Mouse (Mus musculus) midbrain, embryonic 12.5 days (tissue): Measurements from ENCODE around the gene Cdyl. TPM values are rescaled to one million over a fixed set of nuclear protein-coding genes. Genes with fewer than 3 reads are reported as not detected.
"Not testable (repeated sequence)": the region's sequence is repeated elsewhere in the genome, so short reads cannot be mapped to it uniquely, and the experiment has no call there.

Experiments
- ATAC-seq: fragments of 200-750 bp; cut with Nextera tagmentation; 2 replicates; pipeline ENCODE4 v1.8.0; 2017; ENCODE audit warnings: low read depth, moderate TSS enrichment, moderate library complexity; ENCODE audit not compliant: low FRiP score
- H3K27ac ChIP-seq: fragments of 300-500 bp; sonication (generic); replicated peaks from 2 replicates; pipeline ENCODE4 v1.5.1; 2016; ENCODE audit warnings: mild to moderate bottlenecking
- H3K27me3 ChIP-seq: fragments of 300-500 bp; sonication (generic); 2 replicates; pipeline ENCODE4 v1.6.1; 2016; ENCODE audit warnings: mild to moderate bottlenecking
- H3K36me3 ChIP-seq: fragments of 300-500 bp; sonication (generic); 2 replicates; pipeline ENCODE4 v1.6.1; 2016
- H3K4me1 ChIP-seq: fragments of 300-500 bp; sonication (generic); 2 replicates; pipeline ENCODE4 v1.6.1; 2016
- H3K4me2 ChIP-seq: fragments of 300-500 bp; sonication (generic); replicated peaks from 2 replicates; pipeline ENCODE4 v1.6.1; 2016; ENCODE audit warnings: mild to moderate bottlenecking, moderate library complexity
- H3K4me3 ChIP-seq: fragments of 300-500 bp; sonication (generic); 2 replicates; pipeline ENCODE4 v1.5.1; 2016; ENCODE audit warnings: mild to moderate bottlenecking
- H3K9ac ChIP-seq: fragments of 300-500 bp; sonication (generic); replicated peaks from 2 replicates; pipeline ENCODE4 v1.6.1; 2016; ENCODE audit warnings: mild to moderate bottlenecking, moderate library complexity
- H3K9me3 ChIP-seq: fragments of 300-500 bp; sonication (generic); 2 replicates; pipeline ENCODE4 v1.6.1; 2016; ENCODE audit warnings: mild to moderate bottlenecking
- WGBS: fragments of 180-500 bp; shearing (Covaris S2); methylation state at CpG from one replicate; pipeline ENCODE4 v1.1.7; 2016; 5-methylcytosine and 5-hydroxymethylcytosine counted together
- polyA plus RNA-seq: library from polyadenylated mRNA; unstranded; fragments of >200 nt; fragmentation: Nextera tagmentation; extraction: Ambion mirVana; gene quantifications from 2 replicates; pipeline ENCODE4 v1.2.1, GENCODE M21; 2016

Gene Cdyl
- polyA plus RNA-seq, 1 experiment from 2014 or later, result 12.5 TPM

- Histone ChIP-seq H3K9ac (no peak overlapping the region), H3K4me1 (no peaks in the 10 kb centered on the region), H3K27me3 (no peaks in the 10 kb centered on the region), H3K4me2 (no peak overlapping the region), H3K36me3 (no peaks in the 10 kb centered on the region), H3K27ac (no peak overlapping the region), H3K9me3 (no peaks in the 10 kb centered on the region), H3K4me3 (no peak overlapping the region)
- ATAC-seq, result no peak
- WGBS, result 90% methylated on average over 2 of the region's 2 CpGs
Observed at GRCm38 (mm10) chr13:35825639-35826038, 166.0 kb downstream of the Cdyl start.

GRCm38 (mm10) chr13:35832676-35833075 lies 173.0 kb downstream of the Cdyl start:
- Histone ChIP-seq H3K27me3 (no peaks in the 10 kb centered on the region), H3K9ac (no peak overlapping the region), H3K4me1 (peaks cover 12% of the 10 kb centered on the region), H3K36me3 (no peaks in the 10 kb centered on the region), H3K4me2 (no peak overlapping the region), H3K27ac (no peak overlapping the region), H3K9me3 (no peaks in the 10 kb centered on the region), H3K4me3 (no peak overlapping the region)
- WGBS, result 76% methylated on average over 6 of the region's 6 CpGs
- ATAC-seq, result no peak

GRCm38 (mm10) chr13:35833941-35834340 lies 174.3 kb downstream of the Cdyl start:
- H3K36me3 ChIP-seq, result no peaks in the 10 kb centered on the region
- peaks cover 12% of the 10 kb centered on the region for H3K4me1 ChIP-seq
- ATAC-seq, result no peak
- H3K4me2 ChIP-seq, result no peak overlapping the region
- H3K27ac ChIP-seq, result no peak overlapping the region
- no peak overlapping the region for H3K4me3 ChIP-seq
- H3K9me3 ChIP-seq, result no peaks in the 10 kb centered on the region
- no peaks in the 10 kb centered on the region for H3K27me3 ChIP-seq
- 50% methylated on average over 6 of the region's 6 CpGs for WGBS
- no peak overlapping the region for H3K9ac ChIP-seq

- H3K27ac ChIP-seq, result no peak overlapping the region
- H3K4me1 ChIP-seq, result peaks cover 12% of the 10 kb centered on the region
- no peaks in the 10 kb centered on the region for H3K9me3 ChIP-seq
- 94% methylated on average over 7 of the region's 7 CpGs for WGBS
- no peaks in the 10 kb centered on the region for H3K36me3 ChIP-seq
- no peak overlapping the region for H3K9ac ChIP-seq
- H3K4me3 ChIP-seq, result no peak overlapping the region
- no peak overlapping the region for H3K4me2 ChIP-seq
- ATAC-seq, result no peak
- no peaks in the 10 kb centered on the region for H3K27me3 ChIP-seq
Observed at GRCm38 (mm10) chr13:35835669-35836068, 176.0 kb downstream of the Cdyl start.

- not testable (repeated sequence) for H3K9me3 ChIP-seq, H3K4me2 ChIP-seq, ATAC-seq, H3K36me3 ChIP-seq, H3K9ac ChIP-seq, H3K4me3 ChIP-seq, H3K27ac ChIP-seq, H3K27me3 ChIP-seq
- 94% methylated on average over 7 of the region's 7 CpGs for WGBS
- H3K4me1 ChIP-seq, result peaks cover 12% of the 10 kb centered on the region
Observed at GRCm38 (mm10) chr13:35836501-35836900, 176.9 kb downstream of the Cdyl start.

GRCm38 (mm10) chr13:35840102-35840501 lies 180.5 kb downstream of the Cdyl start:
- no peaks in the 10 kb centered on the region for H3K9me3 ChIP-seq
- no peak overlapping the region for H3K4me2 ChIP-seq
- no peaks in the 10 kb centered on the region for H3K4me1 ChIP-seq
- H3K27ac ChIP-seq, result no peak overlapping the region
- ATAC-seq, result no peak
- H3K4me3 ChIP-seq, result no peak overlapping the region
- no peaks in the 10 kb centered on the region for H3K27me3 ChIP-seq
- H3K9ac ChIP-seq, result no peak overlapping the region
- 82% methylated on average over 10 of the region's 10 CpGs for WGBS
- no peaks in the 10 kb centered on the region for H3K36me3 ChIP-seq

GRCm38 (mm10) chr13:35843383-35843782 lies 183.8 kb downstream of the Cdyl start:
- no peaks in the 10 kb centered on the region for H3K36me3 ChIP-seq
- H3K4me2 ChIP-seq, result no peak overlapping the region
- H3K4me3 ChIP-seq, result no peak overlapping the region
- no peak overlapping the region for H3K27ac ChIP-seq
- 60% methylated on average over 7 of the region's 7 CpGs for WGBS
- no peak overlapping the region for H3K9ac ChIP-seq
- no peak for ATAC-seq
- no peaks in the 10 kb centered on the region for H3K9me3 ChIP-seq
- 0 out of 2 replicates have a peak, but pooled peaks cover 2% of the 10 kb centered on the region for H3K4me1 ChIP-seq
- H3K27me3 ChIP-seq, result no peaks in the 10 kb centered on the region

GRCm38 (mm10) chr13:35845306-35845705 lies 185.7 kb downstream of the Cdyl start:
- WGBS, result 69% methylated on average over 3 of the region's 3 CpGs
- no peak overlapping the region for H3K27ac ChIP-seq
- H3K36me3 ChIP-seq, result no peaks in the 10 kb centered on the region
- no peak overlapping the region for H3K4me3 ChIP-seq
- no peak overlapping the region for H3K9ac ChIP-seq
- H3K9me3 ChIP-seq, result no peaks in the 10 kb centered on the region
- H3K4me2 ChIP-seq, result no peak overlapping the region
- 0 out of 2 replicates have a peak, but pooled peaks cover 2% of the 10 kb centered on the region for H3K4me1 ChIP-seq
- H3K27me3 ChIP-seq, result no peaks in the 10 kb centered on the region
- no peak for ATAC-seq

GRCm38 (mm10) chr13:35848694-35849093 lies 189.1 kb downstream of the Cdyl start:
- Histone ChIP-seq H3K36me3 (no peaks in the 10 kb centered on the region), H3K4me1 (peaks cover 7% of the 10 kb centered on the region), H3K4me3 (no peak overlapping the region), H3K9ac (no peak overlapping the region), H3K27ac (no peak overlapping the region), H3K9me3 (no peaks in the 10 kb centered on the region), H3K27me3 (no peaks in the 10 kb centered on the region), H3K4me2 (no peak overlapping the region)
- ATAC-seq, result no peak
- 89% methylated on average over 3 of the region's 3 CpGs for WGBS

- Histone ChIP-seq H3K4me1 (peaks cover 5% of the 10 kb centered on the region), H3K9me3 (no peaks in the 10 kb centered on the region), H3K27ac (no peak overlapping the region), H3K9ac (no peak overlapping the region), H3K4me2 (no peak overlapping the region), H3K36me3 (no peaks in the 10 kb centered on the region), H3K4me3 (no peak overlapping the region), H3K27me3 (no peaks in the 10 kb centered on the region)
- ATAC-seq, result no peak
- 93% methylated on average over 6 of the region's 6 CpGs for WGBS
Observed at GRCm38 (mm10) chr13:35851581-35851980, 191.9 kb downstream of the Cdyl start.

- ATAC-seq, result no peak
- Histone ChIP-seq H3K9me3 (no peaks in the 10 kb centered on the region), H3K4me1 (peaks cover 5% of the 10 kb centered on the region), H3K27me3 (no peaks in the 10 kb centered on the region), H3K36me3 (no peaks in the 10 kb centered on the region), H3K27ac (no peak overlapping the region), H3K4me3 (no peak overlapping the region), H3K9ac (no peak overlapping the region), H3K4me2 (no peak overlapping the region)
- 82% methylated on average over 2 of the region's 2 CpGs for WGBS
Observed at GRCm38 (mm10) chr13:35852851-35853575, 193.4 kb downstream of the Cdyl start.

GRCm38 (mm10) chr13:35857486-35857885 lies 197.9 kb downstream of the Cdyl start:
- Histone ChIP-seq H3K4me3 (no peak overlapping the region), H3K9me3 (no peaks in the 10 kb centered on the region), H3K27ac (no peak overlapping the region), H3K9ac (no peak overlapping the region), H3K27me3 (no peaks in the 10 kb centered on the region), H3K36me3 (no peaks in the 10 kb centered on the region), H3K4me2 (no peak overlapping the region), H3K4me1 (peaks cover 5% of the 10 kb centered on the region)
- ATAC-seq, result no peak
- 78% methylated on average over 7 of the region's 7 CpGs for WGBS

GRCm38 (mm10) chr13:35860916-35861315 lies 201.3 kb downstream of the Cdyl start:
- no peaks in the 10 kb centered on the region for H3K9me3 ChIP-seq
- 85% methylated on average over 8 of the region's 8 CpGs for WGBS
- H3K4me3 ChIP-seq, result no peak overlapping the region
- no peaks in the 10 kb centered on the region for H3K4me1 ChIP-seq
- H3K36me3 ChIP-seq, result 0 out of 2 replicates have a peak, but pooled peaks cover 5% of the 10 kb centered on the region
- no peak overlapping the region for H3K9ac ChIP-seq
- ATAC-seq, result no peak
- H3K4me2 ChIP-seq, result no peak overlapping the region
- no peaks in the 10 kb centered on the region for H3K27me3 ChIP-seq
- no peak overlapping the region for H3K27ac ChIP-seq
